Mouse (Mus musculus): ENCODE data around the gene Anks1. TPM values are rescaled to one million over a fixed set of nuclear protein-coding genes. Genes with fewer than 3 reads are reported as not detected.

Gene Anks1
- polyA plus RNA-seq, 1 experiment from 2014 or later, result 3.4 TPM

- H3K27ac ChIP-seq (replicated peaks), result no peak overlapping the region
- 70% methylated on average over 7 of the region's 7 CpGs for WGBS (ENCODE audit: insufficient replicate concordance)
- H3K4me3 ChIP-seq (replicated peaks), result no peak overlapping the region
- no peak overlapping the region for H3K9ac ChIP-seq
- no peak for ATAC-seq (ENCODE audit: insufficient read depth)
- no peaks in the 10 kb centered on the region for H3K36me3 ChIP-seq (replicated peaks)
- no peaks in the 10 kb centered on the region for H3K9me3 ChIP-seq (replicated peaks)
- peaks cover 29% of the 10 kb centered on the region for H3K27me3 ChIP-seq
- H3K4me2 ChIP-seq, result no peak overlapping the region
- peaks cover 40% of the 10 kb centered on the region for H3K4me1 ChIP-seq (replicated peaks)
These were observed 172.8 kb downstream of the Anks1 start for GRCm38 (mm10) chr17:28081856-28082255.

DNA sequence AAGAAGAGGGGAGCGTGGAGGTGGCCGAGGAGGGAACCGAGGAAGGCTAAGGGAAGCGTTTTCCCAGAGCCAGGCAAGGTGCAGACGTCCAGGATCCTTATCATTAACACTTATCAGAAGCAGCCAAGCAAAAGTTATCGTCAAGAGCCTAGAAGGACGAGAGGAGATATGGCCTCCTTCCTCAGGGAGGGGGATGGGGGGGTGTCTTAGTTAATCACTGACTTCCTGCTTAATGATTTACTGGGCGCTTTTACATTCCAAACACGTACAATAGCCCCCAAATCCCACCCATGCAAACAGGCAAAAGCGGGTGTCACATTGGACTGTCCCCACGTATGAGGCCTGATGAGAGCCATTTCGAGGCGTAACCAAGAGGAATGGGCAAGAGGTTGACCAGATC is 173.8 kb downstream of the Anks1 start:
- H3K4me1 ChIP-seq (replicated peaks), result peaks cover 40% of the 10 kb centered on the region
- ATAC-seq (ENCODE audit: insufficient read depth), result no peak
- peaks cover 29% of the 10 kb centered on the region for H3K27me3 ChIP-seq
- 35% methylated on average over 13 of the region's 13 CpGs for WGBS (ENCODE audit: insufficient replicate concordance)
- no peak overlapping the region for H3K4me2 ChIP-seq
- no peak overlapping the region for H3K9ac ChIP-seq
- H3K4me3 ChIP-seq (replicated peaks), result no peak overlapping the region
- H3K36me3 ChIP-seq (replicated peaks), result no peaks in the 10 kb centered on the region
- H3K9me3 ChIP-seq (replicated peaks), result no peaks in the 10 kb centered on the region
- no peak overlapping the region for H3K27ac ChIP-seq (replicated peaks)

- H3K4me1 ChIP-seq (replicated peaks), result peaks cover 39% of the 10 kb centered on the region
- H3K27me3 ChIP-seq, result peaks cover 20% of the 10 kb centered on the region
- H3K9me3 ChIP-seq (replicated peaks), result no peaks in the 10 kb centered on the region
- no peak overlapping the region for H3K4me3 ChIP-seq (replicated peaks)
- H3K36me3 ChIP-seq (replicated peaks), result no peaks in the 10 kb centered on the region
- WGBS (ENCODE audit: insufficient replicate concordance), result 36% methylated on average over 22 of the region's 22 CpGs
- no peak for ATAC-seq (ENCODE audit: insufficient read depth)
- H3K27ac ChIP-seq (replicated peaks), result no peak overlapping the region
- H3K4me2 ChIP-seq, result peak overlapping the region; percentile 57
- H3K9ac ChIP-seq, result no peak overlapping the region
These were observed 175.3 kb downstream of the Anks1 start for GRCm38 (mm10) chr17:28084395-28084905.

DNA sequence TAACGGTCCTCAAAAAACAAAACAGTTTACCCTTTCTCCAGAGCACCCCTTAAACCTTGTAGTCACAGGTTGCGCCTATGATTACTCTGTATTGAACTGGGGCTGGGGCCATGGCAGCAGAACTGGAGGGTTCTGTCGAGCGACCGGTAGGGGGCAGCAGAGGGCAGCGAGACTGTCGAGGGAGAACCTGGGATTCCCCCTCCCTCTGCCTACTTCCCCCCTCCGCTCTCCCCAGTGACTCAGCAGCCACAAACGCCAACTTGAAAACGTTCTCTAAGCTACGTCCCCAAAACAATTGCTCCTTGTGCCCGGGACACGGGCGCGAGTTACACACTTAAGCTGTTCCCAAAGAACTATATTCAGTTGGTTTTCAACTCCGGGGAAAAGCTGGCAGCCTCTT is 175.9 kb downstream of the Anks1 start:
- H3K36me3 ChIP-seq (replicated peaks), result no peaks in the 10 kb centered on the region
- peak; percentile 67 for ATAC-seq (ENCODE audit: insufficient read depth)
- under 1% methylated on average over 16 of the region's 16 CpGs for WGBS (ENCODE audit: insufficient replicate concordance)
- H3K9ac ChIP-seq, result no peak overlapping the region
- H3K4me1 ChIP-seq (replicated peaks), result peaks cover 34% of the 10 kb centered on the region
- peaks cover 15% of the 10 kb centered on the region for H3K27me3 ChIP-seq
- 0 out of 2 replicates have a peak overlapping the region, but pooled peaks have one; percentile 13 for H3K4me3 ChIP-seq (replicated peaks)
- no peaks in the 10 kb centered on the region for H3K9me3 ChIP-seq (replicated peaks)
- no peak overlapping the region for H3K27ac ChIP-seq (replicated peaks)
- H3K4me2 ChIP-seq, result peak overlapping the region; percentile 57

DNA sequence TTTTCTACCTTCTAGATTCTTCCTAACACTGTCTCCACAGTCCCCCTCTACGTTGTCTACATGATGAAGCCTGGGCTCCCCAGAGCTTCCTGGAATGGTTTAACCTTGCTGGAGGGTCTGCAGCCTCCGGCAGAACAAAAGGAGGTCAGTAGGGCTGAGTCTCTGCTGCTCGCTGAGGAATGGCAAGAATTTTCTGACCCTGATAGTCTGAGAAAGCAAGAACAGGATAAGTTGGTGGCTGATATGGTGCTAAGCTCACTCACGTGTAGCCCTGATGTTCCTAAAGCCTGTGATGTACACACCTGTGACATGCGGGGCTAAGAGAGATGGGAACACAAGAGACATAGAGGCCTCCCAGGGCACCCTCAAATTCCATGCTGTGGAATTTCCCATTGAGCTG is 178.3 kb downstream of the Anks1 start:
- Histone ChIP-seq H3K4me1 (replicated peaks) (peaks cover 24% of the 10 kb centered on the region), H3K9ac (no peak overlapping the region), H3K36me3 (replicated peaks) (no peaks in the 10 kb centered on the region), H3K27ac (replicated peaks) (no peak overlapping the region), H3K27me3 (no peaks in the 10 kb centered on the region), H3K4me3 (replicated peaks) (no peak overlapping the region), H3K9me3 (replicated peaks) (no peaks in the 10 kb centered on the region), H3K4me2 (no peak overlapping the region)
- ATAC-seq (ENCODE audit: insufficient read depth), result no peak
- WGBS (ENCODE audit: insufficient replicate concordance), result 55% methylated on average over 5 of the region's 5 CpGs

DNA sequence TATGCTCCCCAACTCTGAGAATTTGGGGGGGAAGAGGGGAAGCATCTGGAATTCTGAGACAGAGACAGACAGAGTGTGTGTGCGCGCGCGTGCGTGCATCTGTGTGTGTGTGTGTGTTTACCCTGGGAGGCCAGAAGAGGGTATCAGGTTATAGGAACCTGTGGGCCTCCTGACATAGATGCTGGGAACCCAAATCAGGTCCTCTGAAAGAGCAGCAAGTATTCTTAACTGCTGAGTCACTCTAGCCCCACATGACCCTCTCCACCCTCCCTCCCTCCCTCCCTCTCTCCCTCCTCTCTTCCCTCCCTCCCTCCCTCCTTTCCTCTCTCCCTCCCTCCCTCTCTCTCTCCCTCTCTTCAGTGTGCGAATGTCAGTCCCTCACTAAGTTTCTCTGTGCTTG is 179.6 kb downstream of the Anks1 start:
- Histone ChIP-seq H3K4me1 (replicated peaks) (peaks cover 16% of the 10 kb centered on the region), H3K27me3 (no peaks in the 10 kb centered on the region), H3K36me3 (replicated peaks) (no peaks in the 10 kb centered on the region), H3K9me3 (replicated peaks) (no peaks in the 10 kb centered on the region), H3K4me3 (replicated peaks) (no peak overlapping the region), H3K27ac (replicated peaks) (no peak overlapping the region), H3K4me2 (no peak overlapping the region), H3K9ac (no peak overlapping the region)
- ATAC-seq (ENCODE audit: insufficient read depth), result no peak
- 85% methylated on average over 6 of the region's 6 CpGs for WGBS (ENCODE audit: insufficient replicate concordance)

GRCm38 (mm10) chr17:28092297-28092696 is 183.2 kb downstream of the Anks1 start:
- Histone ChIP-seq H3K4me3 (replicated peaks) (no peak overlapping the region), H3K9me3 (replicated peaks) (no peaks in the 10 kb centered on the region), H3K4me1 (replicated peaks) (no peaks in the 10 kb centered on the region), H3K36me3 (replicated peaks) (no peaks in the 10 kb centered on the region), H3K9ac (no peak overlapping the region), H3K4me2 (no peak overlapping the region), H3K27me3 (no peaks in the 10 kb centered on the region), H3K27ac (replicated peaks) (no peak overlapping the region)
- ATAC-seq (ENCODE audit: insufficient read depth), result no peak
- 78% methylated on average over 2 of the region's 2 CpGs for WGBS (ENCODE audit: insufficient replicate concordance)

DNA sequence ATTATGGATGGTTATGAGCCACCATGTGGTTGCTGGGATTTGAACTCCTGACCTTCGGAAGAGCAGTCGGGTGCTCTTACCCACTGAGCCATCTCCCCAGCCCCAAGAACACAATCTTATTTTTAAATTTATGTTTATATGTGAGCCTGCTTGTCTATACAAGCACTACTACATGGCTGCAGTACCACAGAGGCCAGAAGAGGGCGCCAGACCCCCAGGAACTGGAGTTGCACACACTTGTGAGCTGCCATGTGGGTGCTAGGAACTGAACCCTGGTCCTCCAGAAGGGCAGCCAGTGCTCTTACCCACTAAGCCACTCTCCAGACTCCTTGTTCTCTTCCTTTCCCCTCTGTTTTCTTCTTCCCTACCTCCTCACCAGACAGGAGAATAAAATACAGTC is 184.7 kb downstream of the Anks1 start:
- Histone ChIP-seq H3K27ac (replicated peaks) (no peak overlapping the region), H3K4me2 (no peak overlapping the region), H3K9ac (no peak overlapping the region), H3K4me1 (replicated peaks) (no peaks in the 10 kb centered on the region), H3K27me3 (peaks cover 5% of the 10 kb centered on the region; the same call in 1 of the 2 replicates), H3K36me3 (replicated peaks) (no peaks in the 10 kb centered on the region), H3K4me3 (replicated peaks) (no peak overlapping the region), H3K9me3 (replicated peaks) (no peaks in the 10 kb centered on the region)
- ATAC-seq (ENCODE audit: insufficient read depth), result no peak
- 67% methylated on average over 3 of the region's 3 CpGs for WGBS (ENCODE audit: insufficient replicate concordance)

DNA sequence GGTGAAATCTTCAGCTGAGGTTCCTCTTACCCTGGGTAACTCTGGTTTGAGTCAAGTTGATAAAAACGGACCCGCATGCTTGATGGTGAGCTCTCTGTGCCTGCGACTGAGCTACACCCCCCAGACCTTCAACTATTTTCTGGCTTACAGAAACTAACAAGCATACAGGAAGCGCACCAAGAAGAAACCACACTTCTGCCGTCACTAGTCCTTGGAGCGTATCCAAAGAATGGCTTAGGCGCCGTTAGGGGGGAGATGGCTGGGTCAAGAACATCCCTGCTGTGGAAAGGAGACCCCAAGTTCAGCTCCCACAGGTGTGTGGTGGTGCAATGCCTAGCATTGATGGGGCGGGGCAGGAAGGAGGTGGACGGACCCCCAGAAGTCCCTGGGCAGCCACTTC is 187.3 kb downstream of the Anks1 start:
- WGBS (ENCODE audit: insufficient replicate concordance), result 61% methylated on average over 10 of the region's 10 CpGs

DNA sequence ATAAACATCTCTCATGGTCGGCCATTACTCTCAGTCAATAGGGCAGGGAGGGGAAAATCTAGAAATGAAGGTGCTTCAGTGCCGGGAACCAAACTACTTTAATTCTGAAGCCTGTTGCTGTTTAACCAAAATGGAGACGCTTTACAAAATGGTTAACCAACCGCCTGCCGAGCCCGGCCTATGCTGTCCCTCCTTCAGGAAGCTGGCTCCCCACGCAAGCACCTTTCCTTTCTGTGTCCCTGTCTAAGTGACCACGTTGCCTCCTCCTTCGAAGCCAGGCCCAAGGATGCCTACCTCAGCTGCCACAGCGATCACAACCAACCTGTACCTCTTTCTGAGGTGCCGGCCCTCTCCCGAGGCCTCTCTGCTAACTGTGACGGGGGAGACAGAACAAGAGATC is 188.2 kb downstream of the Anks1 start:
- Histone ChIP-seq H3K27ac (replicated peaks) (no peak overlapping the region), H3K9ac (no peak overlapping the region), H3K4me2 (no peak overlapping the region), H3K4me3 (replicated peaks) (no peak overlapping the region), H3K4me1 (replicated peaks) (no peaks in the 10 kb centered on the region), H3K27me3 (peaks cover 5% of the 10 kb centered on the region; the same call in 1 of the 2 replicates), H3K9me3 (replicated peaks) (no peaks in the 10 kb centered on the region), H3K36me3 (replicated peaks) (no peaks in the 10 kb centered on the region)
- ATAC-seq (ENCODE audit: insufficient read depth), result no peak
- 72% methylated on average over 13 of the region's 13 CpGs for WGBS (ENCODE audit: insufficient replicate concordance)

More for the DNA sequence above, 187.3 kb downstream of the Anks1 start:
- H3K27me3 ChIP-seq, result peaks cover 5% of the 10 kb centered on the region; the same call in 1 of the 2 replicates
- no peaks in the 10 kb centered on the region for H3K9me3 ChIP-seq (replicated peaks)
- no peaks in the 10 kb centered on the region for H3K4me1 ChIP-seq (replicated peaks)
- H3K27ac ChIP-seq (replicated peaks), result no peak overlapping the region
- no peak overlapping the region for H3K4me2 ChIP-seq
- no peak overlapping the region for H3K4me3 ChIP-seq (replicated peaks)
- H3K36me3 ChIP-seq (replicated peaks), result no peaks in the 10 kb centered on the region
- H3K9ac ChIP-seq, result no peak overlapping the region
- no peak for ATAC-seq (ENCODE audit: insufficient read depth)

DNA sequence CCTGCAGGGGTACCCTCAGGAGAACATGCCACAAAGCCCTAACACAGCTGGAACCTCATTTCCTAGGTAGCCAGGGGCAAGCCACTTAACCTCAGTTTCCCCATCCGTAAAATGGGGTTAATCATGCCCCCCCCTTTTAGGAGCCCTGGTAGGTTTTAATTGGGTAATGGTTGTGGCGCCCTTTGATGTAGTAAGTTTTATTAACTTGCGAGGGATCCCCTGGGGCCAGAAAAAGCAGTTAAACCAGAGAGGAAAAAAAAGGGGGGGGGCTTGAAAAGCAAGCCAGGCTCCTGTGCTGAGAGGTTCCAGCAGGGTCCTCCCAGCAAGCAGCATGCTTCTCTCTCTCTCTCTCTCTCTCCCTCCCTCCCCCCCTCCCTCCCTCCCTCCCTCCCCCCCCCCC is 190.0 kb downstream of the Anks1 start:
- no peaks in the 10 kb centered on the region for H3K36me3 ChIP-seq (replicated peaks)
- H3K9me3 ChIP-seq (replicated peaks), result no peaks in the 10 kb centered on the region
- H3K4me2 ChIP-seq, result no peak overlapping the region
- WGBS (ENCODE audit: insufficient replicate concordance), result 56% methylated on average over 3 of the region's 3 CpGs
- ATAC-seq (ENCODE audit: insufficient read depth), result no peak
- no peak overlapping the region for H3K27ac ChIP-seq (replicated peaks)
- H3K4me3 ChIP-seq (replicated peaks), result no peak overlapping the region
- no peak overlapping the region for H3K9ac ChIP-seq
- H3K4me1 ChIP-seq (replicated peaks), result no peaks in the 10 kb centered on the region
- H3K27me3 ChIP-seq, result peaks cover 5% of the 10 kb centered on the region; the same call in 1 of the 2 replicates

GRCm38 (mm10) chr17:28100669-28101068 is 191.6 kb downstream of the Anks1 start:
- H3K9me3 ChIP-seq (replicated peaks), result no peaks in the 10 kb centered on the region
- no peak overlapping the region for H3K4me3 ChIP-seq (replicated peaks)
- H3K27ac ChIP-seq (replicated peaks), result no peak overlapping the region
- no peak overlapping the region for H3K4me2 ChIP-seq
- peaks cover 5% of the 10 kb centered on the region; the same call in 1 of the 2 replicates for H3K27me3 ChIP-seq
- WGBS (ENCODE audit: insufficient replicate concordance), result 34% methylated on average over 1 of the region's 1 CpGs
- no peaks in the 10 kb centered on the region for H3K4me1 ChIP-seq (replicated peaks)
- no peak overlapping the region for H3K9ac ChIP-seq
- no peaks in the 10 kb centered on the region for H3K36me3 ChIP-seq (replicated peaks)
- ATAC-seq (ENCODE audit: insufficient read depth), result no peak

Measured in liver, embryonic 15.5 days (tissue).